Mouse (Mus musculus) kidney, adult 9 months (tissue): ENCODE results near the gene Dus2.
"Not testable (repeated sequence)": the region's sequence is repeated elsewhere in the genome, so short reads cannot be mapped to it uniquely, and the experiment has no call there.

Experiments
- DNase-seq: peaks from one replicate; pipeline ENCODE4 v3.0.0; 2022

Gene Dus2

DNA sequence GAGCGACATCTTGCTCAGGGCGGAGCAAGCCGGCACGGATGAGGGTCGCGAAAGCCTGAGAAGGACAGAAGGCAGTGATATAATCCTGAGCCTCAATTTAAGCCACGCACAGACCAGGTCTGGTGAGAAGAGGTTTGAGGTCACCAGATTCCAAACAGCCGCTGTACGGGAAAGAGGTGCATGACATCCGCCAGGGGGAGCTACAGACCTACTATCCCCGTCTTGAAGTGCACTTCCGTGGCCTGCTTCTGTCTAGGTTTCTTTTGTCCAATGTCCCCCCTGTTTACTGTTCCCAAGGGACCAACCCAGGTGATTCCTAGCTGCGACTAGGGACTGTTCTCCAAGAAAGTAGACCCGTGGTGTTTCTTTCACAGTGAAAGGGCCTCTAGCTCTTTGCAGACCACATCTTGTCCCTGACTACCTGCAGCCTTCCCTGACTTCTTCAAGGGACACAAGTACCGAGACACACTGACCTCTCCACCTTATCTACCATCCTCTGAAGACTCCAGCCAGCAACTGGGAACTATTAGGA, at the start of gene Dus2:
Dus2 (plus strand) TSS at position 482 of the 532 bp plus-strand sequence.
- peak; percentile 84 for DNase-seq

DNA sequence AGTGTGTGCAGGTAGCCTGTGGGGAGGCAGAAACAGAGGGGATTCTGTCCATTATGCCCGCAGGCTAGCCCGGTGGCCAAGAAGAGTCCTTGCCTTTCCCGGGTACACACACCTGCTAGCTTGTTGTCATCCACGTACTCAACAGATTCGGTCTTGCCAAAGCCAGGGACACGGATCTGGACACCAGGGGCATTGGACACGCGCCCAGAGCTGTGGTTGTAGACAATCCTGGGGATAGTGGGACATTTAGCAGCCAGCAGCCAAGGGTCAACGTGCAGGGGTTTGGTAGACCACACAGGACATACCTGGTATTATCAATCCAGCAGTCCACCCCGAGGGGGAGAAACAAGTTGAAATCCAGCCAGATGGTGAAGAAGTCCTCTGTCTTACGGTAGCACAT, 49.1 kb upstream of the Dus2 start:
- no peak for DNase-seq

DNA sequence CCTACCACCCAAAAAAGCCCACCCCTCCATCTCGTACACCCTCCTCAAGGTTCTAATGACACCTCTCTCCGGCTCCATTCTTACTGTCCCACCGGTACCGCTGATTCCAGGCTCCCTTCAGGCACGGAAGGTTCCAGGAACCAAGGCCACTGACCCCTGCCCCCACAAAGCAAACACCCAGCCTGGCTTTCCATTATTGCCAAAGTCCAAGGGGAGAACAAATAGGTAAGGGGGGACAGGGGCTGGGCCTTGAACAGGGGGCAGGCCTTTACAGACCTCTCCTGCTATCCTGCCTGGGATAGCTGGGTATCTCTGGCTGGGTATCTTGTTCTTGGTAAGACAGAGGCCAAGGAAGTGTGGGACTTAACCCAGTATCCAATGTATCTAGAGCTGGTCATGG, 48.6 kb upstream of the Dus2 start:
- DNase-seq, result no peak

DNA sequence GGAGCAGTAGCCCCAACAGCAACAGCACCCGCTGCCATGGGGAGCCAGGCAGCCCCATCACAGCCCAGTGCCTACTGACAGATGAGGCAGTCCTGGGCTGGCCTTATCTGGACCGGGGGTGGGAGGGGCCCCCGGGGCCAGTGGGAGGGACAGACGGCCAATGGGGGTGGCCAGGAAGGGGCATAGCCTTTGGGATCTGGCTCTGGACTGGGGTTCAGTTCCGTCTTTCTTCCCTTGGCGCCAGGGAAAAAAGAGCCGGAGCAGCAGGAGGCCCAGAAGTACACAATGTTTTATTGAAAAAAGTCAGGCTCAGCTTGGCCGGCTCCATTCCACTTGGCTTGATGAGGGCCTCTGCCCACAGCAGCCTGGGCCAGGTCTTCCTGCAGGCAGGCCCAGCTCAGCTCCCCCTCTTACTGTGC, 47.8 kb upstream of the Dus2 start, which contains the start of gene Lcat:
Lcat (minus strand) TSS at position 62 of the 419 bp plus-strand sequence.
- no peak for DNase-seq

DNA sequence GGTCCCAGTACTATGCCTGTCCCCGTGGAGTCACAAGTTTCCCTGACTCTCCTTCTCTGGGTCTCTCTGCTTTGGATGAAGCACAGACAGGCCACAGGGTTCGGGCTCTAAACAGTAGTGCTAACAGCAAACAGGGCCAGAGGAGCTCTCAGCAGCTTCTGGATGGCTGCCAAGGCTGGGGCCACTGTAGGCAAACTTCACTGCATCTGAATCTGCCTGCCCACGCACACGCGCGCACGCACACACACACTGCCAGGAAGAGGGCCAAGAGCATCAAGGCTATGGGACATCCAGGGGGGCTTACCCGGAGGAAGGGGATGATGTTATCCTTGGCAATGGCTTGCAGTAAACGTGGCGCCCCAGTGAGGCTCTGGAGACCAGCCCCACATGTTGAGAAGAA, 41.8 kb upstream of the Dus2 start:
- DNase-seq, result no peak

DNA sequence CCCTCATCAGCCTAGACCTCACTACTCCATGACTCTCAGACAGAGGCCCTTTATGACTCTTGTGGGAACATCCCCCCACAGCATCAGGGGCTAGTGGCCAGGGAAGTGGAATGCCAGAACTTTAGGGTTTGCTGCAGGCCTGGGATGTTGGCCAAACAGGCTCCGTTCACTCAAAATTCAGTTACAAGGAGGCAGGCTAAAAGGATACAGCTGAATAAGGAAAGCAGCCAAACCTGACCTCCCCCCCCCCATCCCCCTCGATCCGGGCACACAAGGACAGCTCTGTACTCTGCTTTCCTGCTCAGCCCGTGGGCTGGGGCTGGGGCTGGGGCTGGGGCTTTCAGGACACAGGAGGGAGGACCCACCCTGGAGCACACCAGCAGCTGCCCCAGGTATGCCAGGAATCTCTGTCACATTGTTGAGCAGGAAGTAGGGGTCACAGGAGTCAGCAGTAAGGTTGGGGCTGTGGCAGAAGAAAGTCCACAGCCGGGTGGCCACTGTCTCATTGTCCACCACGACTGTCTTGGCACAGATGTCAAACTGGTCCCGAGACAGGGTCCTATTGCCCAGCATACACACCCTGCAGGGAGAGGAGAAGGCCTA, 40.0 kb upstream of the Dus2 start:
- DNase-seq, result peak; percentile 47

DNA sequence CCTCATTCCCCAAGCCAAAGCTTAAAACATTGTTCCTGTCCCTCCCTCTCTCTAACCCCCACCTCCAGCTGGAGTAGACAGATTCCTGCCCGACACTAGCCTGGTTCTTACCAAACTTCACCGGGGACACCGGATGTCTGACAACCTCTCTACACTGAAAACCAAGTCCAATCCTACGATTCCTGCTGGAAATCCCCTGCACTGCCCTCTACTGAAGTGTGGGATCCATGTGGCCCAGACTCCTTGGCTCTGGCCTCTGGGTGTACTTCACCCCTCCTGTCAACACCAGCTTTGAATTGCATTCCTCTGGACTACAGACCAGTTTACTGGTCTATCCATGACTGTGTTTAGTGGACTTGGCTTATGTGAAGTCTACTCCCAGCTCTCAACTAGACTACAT, 34.6 kb upstream of the Dus2 start:
- DNase-seq, result no peak

DNA sequence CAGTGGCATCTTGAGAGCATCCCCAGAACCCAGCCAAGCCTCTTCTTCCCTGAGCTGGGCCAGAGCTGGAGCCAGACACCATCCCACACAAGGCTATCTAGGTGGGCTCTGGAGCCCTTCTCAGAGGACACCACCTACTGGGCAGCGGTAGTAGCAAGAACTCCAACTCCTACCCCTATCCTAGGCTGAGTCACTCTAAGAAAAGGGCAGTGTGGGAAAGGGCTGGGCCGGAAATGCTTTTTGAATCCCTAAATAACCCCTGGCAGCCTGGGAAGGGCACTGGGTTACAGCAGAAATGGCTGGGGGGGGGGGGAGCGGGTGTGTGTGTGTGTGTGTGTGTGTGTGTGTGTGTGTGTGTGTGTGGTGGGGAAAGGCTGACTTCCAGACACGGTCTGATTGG, 33.3 kb upstream of the Dus2 start:
- peak; percentile 73 for DNase-seq

DNA sequence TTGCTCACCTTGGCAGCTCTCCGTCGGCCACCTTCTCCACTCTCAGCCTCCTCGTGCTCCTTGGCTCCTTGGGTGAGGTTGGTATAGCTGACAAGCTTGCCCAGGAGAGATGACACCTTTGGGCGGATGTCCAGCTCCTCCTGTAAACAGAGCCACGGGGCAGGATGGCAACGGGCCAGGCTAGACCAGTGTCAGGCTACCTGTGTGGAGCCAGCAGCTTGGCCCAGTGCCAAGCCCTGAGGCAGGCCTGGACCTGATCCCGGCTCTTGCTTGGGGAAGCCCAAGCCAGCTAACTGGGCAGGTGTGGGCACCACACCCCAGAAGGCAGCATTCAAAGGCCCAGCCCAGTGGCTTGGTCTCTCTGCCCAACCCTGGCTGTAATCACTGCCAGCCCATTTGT, 31.8 kb upstream of the Dus2 start:
- DNase-seq, result peak; percentile 82

DNA sequence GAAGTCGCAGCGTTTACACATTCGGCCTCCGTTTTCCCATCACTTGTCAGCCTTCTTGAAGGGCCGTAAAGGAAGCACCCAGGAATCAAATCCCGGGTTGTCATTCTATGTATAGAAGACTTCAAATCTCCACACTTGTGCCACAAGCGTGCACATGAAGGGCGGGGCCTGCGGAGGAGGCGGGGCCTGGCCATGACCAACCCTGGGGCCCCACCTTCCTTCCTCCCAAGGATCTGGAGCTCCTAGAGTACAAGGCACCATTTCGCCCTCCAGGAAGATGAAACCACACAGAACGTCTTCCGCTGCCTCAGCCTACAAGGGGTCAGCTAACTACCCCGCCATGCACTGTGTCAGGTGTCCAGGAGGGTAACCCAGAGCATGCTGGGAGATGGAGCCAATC, 30.0 kb upstream of the Dus2 start:
- no peak for DNase-seq

DNA sequence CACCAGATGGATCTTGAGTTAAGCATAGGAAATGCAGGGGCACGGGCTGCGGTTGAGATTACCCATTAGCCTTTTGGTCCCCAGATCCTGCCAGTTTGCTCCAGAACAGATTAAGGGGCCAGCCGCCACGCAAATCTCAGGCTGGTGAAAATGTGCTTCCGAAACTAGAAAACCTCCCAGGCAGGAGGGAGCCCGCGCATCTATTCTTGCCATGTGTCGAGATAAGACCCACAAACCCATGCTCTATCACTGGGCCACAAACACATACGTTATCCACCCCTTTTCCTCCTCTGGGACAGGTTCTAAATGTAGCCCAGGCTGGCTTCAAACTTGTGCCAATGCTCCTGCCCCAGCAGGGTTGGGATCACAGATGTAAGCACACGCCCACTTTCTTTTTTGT, 29.6 kb upstream of the Dus2 start:
- no peak for DNase-seq

DNA sequence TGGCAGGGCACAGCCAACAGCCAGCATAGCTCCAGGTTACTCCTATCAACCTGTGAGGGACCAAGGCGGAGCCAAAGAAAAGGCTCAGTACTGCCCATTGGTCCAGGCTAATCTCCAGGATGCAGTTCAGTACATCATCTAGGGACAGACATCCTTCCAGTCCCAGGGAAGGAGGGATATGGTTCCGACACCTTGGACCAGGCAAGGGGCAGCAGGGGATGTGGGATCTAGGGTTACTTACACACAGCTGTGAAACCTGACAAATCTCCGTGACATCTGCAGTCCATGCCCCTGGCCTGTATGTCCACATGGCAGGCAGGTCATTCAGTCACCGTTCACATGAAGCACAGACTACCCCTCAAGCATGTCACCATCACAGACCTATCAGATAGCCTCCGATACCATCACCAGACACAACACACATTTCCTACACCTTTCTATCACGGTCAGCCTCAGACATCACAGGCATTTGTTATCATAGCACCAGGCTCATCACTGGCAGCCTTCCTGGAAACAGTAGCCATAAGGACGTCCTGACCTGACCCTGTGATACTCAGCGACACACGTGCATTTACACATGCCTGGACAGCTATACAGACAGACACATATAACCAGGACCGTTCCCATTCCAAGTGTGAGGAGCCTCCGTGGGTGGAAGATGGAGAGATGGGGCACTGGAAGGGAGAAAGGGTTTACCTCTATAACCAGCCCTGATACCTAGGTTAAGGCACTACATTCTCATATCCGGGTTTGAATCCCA, 26.5 kb upstream of the Dus2 start:
- DNase-seq, result no peak

DNA sequence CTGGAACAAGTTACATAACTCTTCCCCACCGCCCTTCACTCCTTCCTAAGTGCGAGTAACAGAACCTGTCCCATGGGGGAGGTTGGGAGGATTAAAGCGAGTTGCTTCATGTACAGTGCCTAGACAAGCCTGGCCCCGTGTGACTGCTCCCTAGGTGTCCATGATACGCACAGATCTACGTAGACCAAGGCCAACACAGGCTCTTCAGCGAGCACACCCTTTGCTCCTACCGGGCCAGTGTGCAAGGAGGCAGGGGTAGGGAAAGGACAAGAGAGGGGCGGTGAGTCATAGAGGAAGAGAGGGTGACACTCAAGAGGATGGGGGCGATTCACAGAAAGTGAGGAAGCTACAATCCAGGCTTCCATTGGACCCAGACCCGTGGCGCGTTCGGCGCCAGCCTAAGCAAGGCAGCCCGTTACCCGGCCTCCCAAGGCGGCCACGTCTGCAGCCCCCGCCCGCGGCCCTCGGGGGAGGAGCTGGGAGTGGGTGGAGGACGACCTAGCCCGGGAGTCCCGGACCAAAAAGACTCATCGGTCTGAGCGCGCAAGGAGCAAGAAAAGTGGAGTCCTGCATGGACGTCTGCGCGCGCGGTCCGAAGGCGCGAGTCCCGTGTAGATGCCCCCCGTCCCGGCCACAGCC, 25.8 kb upstream of the Dus2 start:
- DNase-seq, result peak; percentile 34

DNA sequence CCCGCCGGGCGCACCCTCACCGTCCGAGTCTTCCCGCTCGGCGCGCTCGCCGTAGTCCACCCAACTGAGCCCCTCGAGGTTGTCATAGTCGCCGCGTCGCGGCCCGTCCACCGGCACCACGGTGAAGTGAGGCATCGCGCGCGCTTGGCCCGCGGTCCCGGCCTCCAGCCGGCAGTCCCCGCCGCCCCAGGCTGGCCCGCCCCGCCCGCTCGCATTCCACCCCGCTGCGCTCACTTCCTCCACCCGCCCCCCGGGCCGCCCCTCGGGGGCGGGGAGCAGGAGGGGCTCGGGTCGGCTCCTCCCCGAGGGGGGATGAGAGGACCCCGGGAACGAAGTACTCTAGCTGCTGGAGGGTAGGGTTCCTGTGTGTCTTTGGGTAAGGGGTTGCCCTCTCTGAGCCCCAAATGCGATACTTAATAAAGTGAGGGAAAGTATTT, 25.2 kb upstream of the Dus2 start, which contains the start of gene Slc12a4:
Slc12a4 (minus strand) TSS at position 193 of the 437 bp plus-strand sequence.
- DNase-seq, result peak; percentile 67

DNA sequence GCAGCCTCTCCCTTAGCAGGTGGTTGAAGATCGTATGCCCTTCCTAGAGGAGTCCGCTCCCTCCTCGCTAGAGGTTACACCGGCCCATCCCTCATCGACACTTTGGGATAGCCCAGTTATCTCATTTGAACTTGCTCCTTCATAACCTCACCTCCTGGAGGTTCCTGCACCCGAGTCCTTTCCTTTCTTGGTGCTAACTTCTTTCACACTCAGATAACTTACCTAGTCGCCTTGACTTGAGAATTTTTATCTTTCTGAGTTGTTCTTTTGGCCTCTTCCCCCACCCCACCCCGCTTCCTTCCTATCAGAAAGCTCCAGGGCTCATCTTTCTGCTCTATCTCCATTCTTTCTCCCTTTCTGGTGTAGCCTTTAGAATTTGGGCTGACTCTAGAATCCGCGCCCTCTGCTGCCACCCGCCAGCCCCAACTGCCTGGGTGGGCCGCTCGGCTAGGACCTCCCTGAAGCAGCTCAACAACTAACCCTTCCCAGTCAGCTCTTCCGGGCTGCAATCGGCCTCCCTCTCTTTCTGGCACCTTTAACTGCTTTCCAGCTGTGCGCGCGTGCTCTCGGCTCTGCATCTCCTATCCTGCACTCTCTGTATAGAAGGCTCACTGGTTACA, 24.3 kb upstream of the Dus2 start:
- DNase-seq, result no peak

DNA sequence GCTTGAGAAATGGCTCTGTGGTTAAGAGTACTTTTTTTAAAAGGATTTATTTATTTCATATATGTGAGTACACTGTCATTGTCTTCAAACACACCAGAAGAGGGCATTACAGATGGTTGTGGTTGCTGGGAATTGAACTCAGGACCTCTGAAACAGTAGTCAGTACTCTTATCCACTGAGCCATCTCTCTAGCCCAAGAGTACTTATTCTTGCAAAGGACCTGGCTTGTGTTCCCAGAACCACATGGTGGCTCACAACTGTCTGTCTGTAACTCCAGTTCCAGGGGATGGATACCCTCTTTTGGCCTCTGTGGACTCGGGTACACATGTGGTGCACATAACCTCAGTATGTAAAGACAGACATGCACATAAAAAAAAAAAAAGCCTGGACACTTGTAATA, 21.8 kb upstream of the Dus2 start:
- no peak for DNase-seq

DNA sequence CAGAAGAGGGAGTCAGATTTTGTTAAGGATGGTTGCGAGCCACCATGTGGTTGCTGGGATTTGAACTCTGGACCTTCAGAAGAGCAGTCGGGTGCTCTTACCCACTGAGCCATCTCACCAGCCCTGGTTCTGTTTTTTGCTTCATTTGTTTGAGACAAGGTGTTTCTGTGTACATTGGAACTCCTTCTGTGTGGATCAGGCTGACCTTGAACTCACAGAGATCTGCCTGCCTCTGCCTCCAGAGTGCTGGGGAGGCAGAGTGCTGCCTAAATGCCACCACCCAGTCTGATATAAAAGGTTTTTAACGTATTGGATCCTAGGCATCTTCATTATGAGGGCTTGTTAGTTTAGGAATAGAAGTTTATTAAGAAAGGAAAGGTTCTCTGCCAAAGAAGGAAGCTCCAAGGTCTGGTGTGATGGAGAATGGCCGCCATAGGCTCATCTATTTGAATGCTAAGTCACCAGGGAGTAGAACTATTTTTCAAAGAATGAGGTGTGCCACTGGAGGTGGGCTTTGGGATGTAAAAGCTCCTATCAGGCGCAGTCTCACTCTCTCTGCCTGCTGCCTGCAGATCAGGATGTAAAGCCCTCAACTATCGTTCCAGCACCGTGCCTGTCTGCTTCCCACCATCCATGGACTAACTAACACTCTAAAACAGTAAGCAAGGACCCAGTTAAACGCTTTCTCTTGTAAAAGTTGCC, 20.0 kb upstream of the Dus2 start:
- DNase-seq, result no peak

DNA sequence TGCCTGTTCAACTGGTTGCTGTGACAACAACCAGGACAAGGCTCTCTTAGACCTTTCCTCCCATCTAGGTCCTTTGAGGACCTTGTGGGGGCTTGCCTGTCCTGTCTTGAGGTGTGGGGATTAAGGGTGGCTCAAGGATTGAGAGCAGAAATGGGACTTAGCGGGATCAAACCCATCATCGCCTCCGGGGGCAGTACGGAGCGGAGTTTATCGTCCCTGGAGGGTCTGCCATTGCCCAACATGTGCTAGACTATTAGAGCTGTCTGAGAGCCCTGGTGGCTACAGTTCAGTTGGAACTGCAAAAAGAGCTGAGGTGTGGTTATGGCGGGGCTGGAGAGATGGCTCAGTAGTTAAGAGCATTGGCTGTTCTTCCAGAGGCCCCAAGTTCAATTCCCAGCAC, 15.8 kb upstream of the Dus2 start:
- no peak for DNase-seq

DNA sequence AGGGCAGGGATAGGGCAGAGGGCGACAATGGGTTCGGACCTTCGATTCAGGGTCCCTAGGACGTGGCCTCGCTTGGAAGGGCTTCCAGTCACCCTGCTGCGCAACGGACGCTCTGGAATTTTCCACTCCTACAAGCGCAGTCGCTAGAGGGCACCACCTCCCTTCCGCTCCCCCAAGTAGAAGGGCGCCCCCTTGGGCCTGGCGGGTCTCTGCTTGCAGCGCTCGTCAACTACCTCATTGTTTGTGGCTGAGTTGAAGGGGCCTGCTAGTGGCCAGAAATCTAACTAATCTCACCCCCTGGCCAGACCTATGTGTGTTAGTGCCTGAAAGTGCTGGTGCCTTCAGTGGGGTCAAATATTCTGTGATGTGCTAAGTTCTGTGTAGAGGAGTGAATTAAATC, 11.8 kb upstream of the Dus2 start, which contains the start of gene Dpep3:
Dpep3 (minus strand) TSS at position 105 of the 400 bp plus-strand sequence.
- DNase-seq, result no peak

DNA sequence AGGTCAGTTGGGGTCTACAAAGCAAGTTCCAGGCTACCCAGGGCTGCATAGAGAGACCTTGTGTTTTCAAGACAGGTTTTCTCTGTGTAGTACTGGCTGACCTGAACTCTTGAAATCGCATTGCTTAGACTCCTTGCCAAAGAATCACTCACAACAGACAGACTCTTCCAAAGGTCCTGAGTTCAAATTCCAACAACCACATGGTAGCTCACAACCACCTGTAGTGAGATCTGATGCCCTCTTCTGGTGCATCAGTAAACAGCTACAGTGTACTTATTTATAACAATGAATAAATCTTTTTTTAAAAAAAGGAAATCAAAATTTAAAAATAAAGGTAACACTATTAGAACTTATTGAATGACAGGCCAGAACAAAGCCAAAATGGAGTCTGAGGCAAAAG, 10.0 kb upstream of the Dus2 start:
- DNase-seq, result no peak

DNA sequence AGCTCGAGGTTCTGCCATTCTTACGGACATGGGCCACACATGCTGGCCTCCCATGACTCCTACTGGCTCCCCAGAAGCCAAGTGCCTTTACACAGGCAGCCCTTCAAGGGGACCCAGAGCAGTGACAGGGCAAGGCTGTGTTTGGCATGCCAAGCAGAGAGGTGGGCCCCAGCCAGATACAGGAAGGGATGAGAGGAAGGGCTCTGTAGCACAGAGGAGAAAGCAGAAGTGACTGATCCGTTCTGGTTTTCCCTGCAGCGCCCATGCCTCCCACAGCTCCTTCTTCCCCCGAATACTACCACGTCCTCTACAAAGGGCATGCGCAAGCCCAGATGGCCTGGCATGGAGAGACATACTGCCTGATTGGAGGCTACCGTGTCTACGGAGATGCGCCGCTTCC, 7.7 kb upstream of the Dus2 start:
- DNase-seq, result not testable (repeated sequence)

DNA sequence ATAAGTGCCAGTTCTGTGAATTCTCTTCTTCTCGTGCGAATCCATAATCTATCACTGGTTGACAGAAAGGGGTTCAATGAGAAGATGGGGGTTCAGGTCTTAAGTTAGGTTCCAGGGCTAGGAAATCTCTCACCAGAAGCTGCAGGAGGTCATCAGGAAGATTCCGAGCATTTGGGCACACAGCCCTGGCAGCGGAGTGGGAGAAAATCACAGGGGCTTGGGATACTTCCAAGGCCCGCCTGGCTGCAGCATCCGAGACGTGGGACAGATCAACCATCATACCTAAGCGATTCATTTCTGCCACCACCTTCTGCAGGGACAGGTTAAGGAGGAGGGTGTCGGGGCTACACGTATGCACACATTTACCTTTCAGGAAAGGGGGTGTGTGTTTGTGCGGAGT, 2.6 kb upstream of the Dus2 start:
- no peak for DNase-seq

DNA sequence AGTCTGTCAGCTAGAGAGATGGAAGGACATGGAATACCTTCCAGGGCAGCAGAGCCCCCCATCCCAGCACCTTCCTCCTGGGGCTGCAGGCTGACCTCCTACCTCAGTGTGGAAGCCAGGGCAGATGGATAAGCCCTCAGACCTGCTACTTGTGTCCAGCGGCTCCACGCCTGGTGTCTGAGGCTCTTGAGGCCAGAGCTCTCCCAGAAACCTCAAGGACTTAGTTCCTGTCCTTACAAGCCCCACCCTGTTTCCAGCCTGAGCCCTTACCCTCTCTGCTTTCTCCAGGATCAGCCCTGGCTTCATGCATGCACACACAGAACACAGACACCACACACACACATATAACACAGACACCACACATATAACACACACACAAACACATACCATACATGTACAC, 409 bp downstream of the Dus2 start:
- no peak for DNase-seq
